Mouse (Mus musculus): Measurements from ENCODE around the gene Stx2.
"Not testable (repeated sequence)": the region's sequence is repeated elsewhere in the genome, so short reads cannot be mapped to it uniquely, and the experiment has no call there.

The Stx2 gene

GRCm38 (mm10) chr5:129009577-129009976, 1.2 kb upstream of the Stx2 start:
- no peak for DNase-seq (ENCODE audit: low read depth, low spot score)

- DNase-seq (ENCODE audit: low read depth, low spot score), result peak; percentile 35
These were observed 366 bp downstream of the Stx2 start for GRCm38 (mm10) chr5:129008008-129008407.

GRCm38 (mm10) chr5:129007105-129007957, 1.0 kb downstream of the Stx2 start:
- no peak for DNase-seq (ENCODE audit: low read depth, low spot score)

- DNase-seq (ENCODE audit: low read depth, low spot score), result no peak
These were observed 2.2 kb downstream of the Stx2 start for GRCm38 (mm10) chr5:129006031-129006788.

GRCm38 (mm10) chr5:129005416-129005815, 3.0 kb downstream of the Stx2 start:
- no peak for DNase-seq (ENCODE audit: low read depth, low spot score)

- no peak for DNase-seq (ENCODE audit: low read depth, low spot score)
These were observed 5.8 kb downstream of the Stx2 start for GRCm38 (mm10) chr5:129002571-129003011.

- no peak for DNase-seq (ENCODE audit: low read depth, low spot score)
These were observed 7.5 kb downstream of the Stx2 start for GRCm38 (mm10) chr5:129000706-129001468.

- DNase-seq (ENCODE audit: low read depth, low spot score), result no peak
These were observed 21.0 kb downstream of the Stx2 start for GRCm38 (mm10) chr5:128987141-128987954.

- DNase-seq (ENCODE audit: low read depth, low spot score), result no peak
These were observed 22.4 kb downstream of the Stx2 start for GRCm38 (mm10) chr5:128985946-128986345.

- DNase-seq (ENCODE audit: low read depth, low spot score), result no peak
These were observed 23.8 kb downstream of the Stx2 start for GRCm38 (mm10) chr5:128984536-128984935.

GRCm38 (mm10) chr5:128981607-128982006, 26.8 kb downstream of the Stx2 start:
- DNase-seq (ENCODE audit: low read depth, low spot score), result peak; percentile 79

GRCm38 (mm10) chr5:128980857-128981256, 27.5 kb downstream of the Stx2 start:
- peak; percentile 35 for DNase-seq (ENCODE audit: low read depth, low spot score)

GRCm38 (mm10) chr5:128978957-128979356, 29.4 kb downstream of the Stx2 start:
- peak; percentile 37 for DNase-seq (ENCODE audit: low read depth, low spot score)

GRCm38 (mm10) chr5:128977466-128977865, 30.9 kb downstream of the Stx2 start:
- DNase-seq (ENCODE audit: low read depth, low spot score), result not testable (repeated sequence)

GRCm38 (mm10) chr5:128976266-128976665, 32.1 kb downstream of the Stx2 start:
- DNase-seq (ENCODE audit: low read depth, low spot score), result peak; percentile 77

- peak; percentile 74 for DNase-seq (ENCODE audit: low read depth, low spot score)
These were observed 37.1 kb downstream of the Stx2 start for GRCm38 (mm10) chr5:128971298-128971697.

GRCm38 (mm10) chr5:128970878-128971277, 37.5 kb downstream of the Stx2 start:
- peak; percentile 74 for DNase-seq (ENCODE audit: low read depth, low spot score)

- DNase-seq (ENCODE audit: low read depth, low spot score), result peak; percentile 47
These were observed 44.0 kb downstream of the Stx2 start for GRCm38 (mm10) chr5:128964353-128964752.

- DNase-seq (ENCODE audit: low read depth, low spot score), result no peak
These were observed 49.5 kb downstream of the Stx2 start for GRCm38 (mm10) chr5:128958916-128959315.

GRCm38 (mm10) chr5:128954371-128954770, 54.0 kb downstream of the Stx2 start:
- DNase-seq (ENCODE audit: low read depth, low spot score), result peak; percentile 81
